Mouse (Mus musculus): ENCODE measurements at regions not wholly inside any gene's neighbourhood (a gene's known extent, or its start where the extent isn't known, plus 50 kb on each side); places are given as distances from the start of the nearest gene placed in this dataset.
"Not testable (repeated sequence)": the region's sequence is repeated elsewhere in the genome, so short reads cannot be mapped to it uniquely, and the experiment has no call there.

DNA sequence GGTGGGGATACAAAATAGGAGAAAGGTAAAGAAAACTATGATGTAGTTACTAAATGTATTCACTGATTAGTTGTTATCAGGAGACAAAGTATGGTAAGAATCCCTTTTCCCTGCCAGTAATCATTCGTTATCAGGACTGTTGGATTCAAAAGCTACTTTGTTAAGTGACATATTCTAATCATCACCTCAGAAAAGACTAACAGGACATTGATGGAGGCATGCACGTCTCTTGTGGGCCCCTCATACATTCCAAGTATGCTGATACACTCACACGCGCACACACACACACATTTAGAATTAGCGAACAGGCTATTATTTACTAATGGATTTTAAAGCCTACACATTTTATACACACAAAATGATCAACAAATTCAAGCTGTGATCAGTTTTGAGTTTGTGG lies 708.8 kb downstream of the Efna5 start:
- no peak for DNase-seq (ENCODE audit: low spot score)

GRCm38 (mm10) chr17:62171532-62171931 lies 709.6 kb downstream of the Efna5 start:
- intact Hi-C loops (cut with DNase I): no loop called here
- no peak for DNase-seq (ENCODE audit: low spot score)

More for the DNA sequence above, 708.8 kb downstream of the Efna5 start:
- intact Hi-C loops (cut with DNase I): no loop called here

DNA sequence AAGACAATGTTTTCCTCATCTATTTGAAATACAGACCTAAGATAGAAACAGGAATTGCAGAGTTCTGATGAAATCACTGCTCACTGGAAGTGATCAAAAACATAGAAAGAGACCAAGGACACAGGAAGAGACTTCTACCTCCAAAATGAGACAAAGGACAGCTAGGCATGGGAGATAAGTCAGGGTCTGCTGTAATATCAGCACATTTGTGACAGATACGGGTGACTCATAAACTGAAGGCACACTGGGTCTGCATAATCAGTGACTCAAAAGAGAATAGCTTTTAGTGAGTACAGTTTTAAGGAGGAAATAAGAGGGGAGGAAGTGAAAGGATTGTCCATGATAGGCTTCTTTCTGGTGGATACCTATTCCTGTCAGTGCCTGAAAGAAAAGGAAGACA lies 719.7 kb downstream of the Efna5 start:
- intact Hi-C loops (cut with DNase I): no loop called here
- no peak for DNase-seq (ENCODE audit: low spot score)

DNA sequence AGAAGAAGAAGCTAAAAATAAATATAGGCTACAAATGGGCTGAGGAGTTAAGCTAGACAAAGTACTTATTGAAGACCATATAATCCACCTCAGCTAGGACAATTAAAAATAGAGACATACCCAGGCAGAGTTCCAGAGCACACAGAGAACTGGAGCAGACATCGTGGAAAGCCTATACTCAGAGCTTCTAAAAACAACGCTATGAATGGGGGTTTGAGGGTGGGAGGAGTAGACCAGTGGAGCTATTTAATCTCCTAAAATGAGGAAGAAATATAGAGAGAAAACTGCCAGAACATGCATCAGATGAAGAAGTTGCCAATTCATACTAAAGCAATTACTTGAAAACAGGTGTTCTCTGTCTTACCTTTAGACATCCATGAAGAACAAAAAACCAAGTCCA lies 720.8 kb downstream of the Efna5 start:
- no peak for DNase-seq (ENCODE audit: low spot score)
- intact Hi-C loops (cut with DNase I): no loop called here

DNA sequence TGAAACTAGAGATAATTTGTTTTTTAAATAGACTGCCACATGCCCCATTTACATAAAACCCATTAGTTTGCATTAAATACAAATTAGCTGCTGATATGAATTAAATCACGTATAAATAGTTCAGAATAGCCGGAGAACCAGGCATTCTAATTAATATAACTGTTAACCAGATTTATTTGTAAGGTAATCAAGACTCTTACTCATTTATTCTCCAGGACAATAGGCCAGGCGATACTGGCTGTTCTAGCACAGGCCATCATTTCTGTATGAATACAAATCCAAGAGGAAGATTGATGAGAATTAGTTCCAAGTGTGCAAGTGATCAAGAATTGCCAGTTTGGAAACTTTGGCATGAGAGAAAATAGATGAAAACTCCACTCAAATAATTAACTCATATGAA lies 746.1 kb downstream of the Efna5 start:
- intact Hi-C loops (cut with DNase I): no loop called here
- DNase-seq (ENCODE audit: low spot score): no peak

GRCm38 (mm10) chr17:62111703-62112102 lies 769.4 kb downstream of the Efna5 start:
- DNase-seq (ENCODE audit: low spot score); intact Hi-C loops (cut with DNase I): not testable (repeated sequence)

DNA sequence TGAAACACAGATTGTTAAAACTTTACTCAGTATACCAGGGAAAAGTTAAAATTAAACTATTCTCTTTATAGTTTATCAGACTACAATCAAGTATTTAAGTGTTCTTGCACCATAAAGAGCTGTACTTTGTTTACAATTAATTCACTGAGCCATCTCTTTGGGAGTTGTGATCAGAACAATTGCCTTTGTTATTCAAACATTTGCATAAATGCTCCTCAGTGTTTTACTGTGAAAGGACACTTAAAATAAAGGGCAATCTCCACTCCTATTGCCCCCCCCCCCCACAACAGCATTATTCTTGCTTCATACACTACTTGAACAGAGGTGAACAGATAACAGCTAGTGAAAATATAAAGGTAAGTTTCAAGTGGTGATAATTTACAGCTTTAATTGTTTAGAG lies 772.1 kb downstream of the Efna5 start:
- no peak for DNase-seq (ENCODE audit: low spot score)
- intact Hi-C loops (cut with DNase I): no loop called here

DNA sequence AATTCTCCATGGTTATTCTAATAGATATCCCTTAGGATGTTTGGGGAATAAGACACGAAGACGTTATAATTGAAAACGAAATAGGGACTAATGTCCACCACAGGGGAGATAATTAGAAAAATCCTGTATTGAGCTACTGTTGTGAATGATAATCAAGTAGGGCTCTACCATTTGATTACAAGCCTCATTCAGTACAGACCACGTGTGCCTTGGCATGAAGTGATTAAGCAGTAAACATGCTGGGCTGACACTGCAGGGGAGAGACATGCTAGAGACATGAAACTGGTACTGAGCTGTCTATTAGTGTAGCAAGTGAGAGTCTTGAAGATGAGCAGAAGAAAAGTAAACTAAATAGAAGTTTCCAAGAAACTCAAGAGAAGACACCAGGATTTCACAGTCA lies 797.8 kb downstream of the Efna5 start:
- no peak for DNase-seq (ENCODE audit: low spot score)
- intact Hi-C loops (cut with DNase I): no loop called here

DNA sequence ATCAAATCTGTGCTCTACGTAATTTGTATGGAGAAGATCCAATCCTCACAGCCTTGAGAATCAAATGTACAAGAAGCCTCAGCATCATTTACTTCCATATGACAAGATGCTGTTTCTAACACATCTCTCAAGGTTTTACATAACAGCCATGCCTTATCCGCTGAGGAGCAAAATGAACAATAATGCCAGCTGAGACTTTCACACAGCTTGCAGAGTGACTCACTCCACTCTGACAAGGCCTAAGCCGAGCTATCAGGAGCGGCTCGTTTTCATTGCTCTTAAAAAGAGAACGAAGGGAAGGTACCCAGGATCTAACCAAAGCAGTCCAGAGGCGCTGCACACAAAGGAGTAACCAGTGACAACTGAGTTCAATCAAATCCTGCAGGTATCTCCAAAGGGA lies 803.5 kb downstream of the Efna5 start:
- intact Hi-C loops (cut with DNase I): no loop called here
- no peak for DNase-seq (ENCODE audit: low spot score)

GRCm38 (mm10) chr17:62064939-62065338 lies 816.2 kb downstream of the Efna5 start:
- intact Hi-C loops (cut with DNase I): no loop called here
- DNase-seq (ENCODE audit: low spot score): no peak

DNA sequence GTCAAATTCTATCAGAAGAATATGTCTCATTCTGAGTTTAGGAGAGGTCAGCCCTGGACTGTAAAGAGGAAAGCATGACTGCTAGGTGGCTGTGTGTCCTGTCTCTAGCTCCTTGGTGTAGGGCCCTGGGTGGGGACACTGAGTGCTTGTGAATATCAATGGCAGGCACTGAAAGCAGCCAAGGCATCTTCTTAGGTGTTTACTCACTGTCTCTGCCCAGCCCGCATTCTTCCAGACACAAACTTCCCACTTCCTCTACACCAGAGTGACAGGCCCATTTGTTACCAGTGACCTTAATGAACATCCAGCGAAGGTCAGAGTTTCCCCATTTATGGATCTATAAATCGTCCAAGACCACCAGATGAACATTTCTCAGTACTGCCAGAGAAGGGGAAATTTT lies 823.1 kb downstream of the Efna5 start:
- no peak for DNase-seq (ENCODE audit: low spot score)

DNA sequence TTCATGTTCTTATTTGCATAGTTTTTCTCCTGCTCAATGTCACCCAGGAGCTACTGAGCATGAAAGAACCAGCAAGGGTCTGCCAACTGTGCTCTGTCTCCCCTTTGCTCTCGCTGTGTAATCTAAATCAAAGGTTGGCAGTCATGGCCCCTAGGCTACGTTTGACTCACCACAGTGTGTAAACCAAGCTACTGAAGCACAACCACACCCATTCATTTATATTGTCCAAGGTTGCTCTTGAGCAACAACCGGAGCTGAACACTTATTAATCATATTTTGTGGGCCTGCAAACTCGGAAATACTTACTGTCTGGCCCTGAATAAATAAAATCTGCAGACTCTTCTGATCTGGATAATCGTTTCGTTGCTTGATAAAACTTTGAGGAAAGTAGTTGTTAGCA lies 826.3 kb downstream of the Efna5 start:
- DNase-seq (ENCODE audit: low spot score): no peak
- intact Hi-C loops (cut with DNase I): no loop called here

More for the DNA sequence above, 823.1 kb downstream of the Efna5 start:
- intact Hi-C loops (cut with DNase I): no loop called here

DNA sequence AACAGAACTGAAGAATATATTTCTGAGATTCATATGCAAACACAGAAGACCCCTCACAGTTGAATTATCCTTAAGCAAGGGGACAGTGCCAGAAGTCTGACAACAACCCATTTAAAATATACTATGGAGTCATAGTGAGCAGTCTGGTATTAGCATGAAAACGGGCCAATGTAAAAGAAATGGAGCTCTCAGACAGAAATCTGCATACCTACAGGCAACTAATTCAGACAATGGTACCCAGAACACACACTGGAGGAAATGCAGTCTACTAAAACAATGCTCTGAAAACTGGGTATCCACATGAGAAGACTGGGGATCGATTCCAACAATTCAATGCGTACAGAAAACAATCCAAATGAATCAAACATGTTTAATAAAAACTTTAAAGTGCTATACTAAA lies 832.1 kb downstream of the Efna5 start:
- DNase-seq (ENCODE audit: low spot score): no peak
- intact Hi-C loops (cut with DNase I): no loop called here

GRCm38 (mm10) chr17:62030614-62031013 lies 850.5 kb downstream of the Efna5 start:
- DNase-seq (ENCODE audit: low spot score): no peak
- intact Hi-C loops (cut with DNase I): no loop called here
